Mouse (Mus musculus) thymus, postnatal 10 days (tissue): ENCODE results near the gene Prss42.
"Not testable (repeated sequence)": the region's sequence is repeated elsewhere in the genome, so short reads cannot be mapped to it uniquely, and the experiment has no call there.

Experiments used
- DNase-seq, 2 experiments: peaks; one replicate each; pipeline ENCODE4 v3.0.0; 2021; ENCODE audit warnings: low spot score in 2 of 2

Gene Prss42

GRCm38 (mm10) chr9:110788169-110788568 is 9.8 kb upstream of the Prss42 start:
- DNase-seq, result no peak

- DNase-seq, result no peak
Measured at GRCm38 (mm10) chr9:110790462-110790861, 7.5 kb upstream of the Prss42 start.

- no peak for DNase-seq
Measured at GRCm38 (mm10) chr9:110797013-110797412, 953 bp upstream of the Prss42 start.

GRCm38 (mm10) chr9:110800834-110801479 is 3.0 kb downstream of the Prss42 start:
- no peak for DNase-seq

- no peak for DNase-seq
Measured at GRCm38 (mm10) chr9:110803294-110803693, 5.3 kb downstream of the Prss42 start.

- no peak for DNase-seq
Measured at GRCm38 (mm10) chr9:110810051-110810450, 12.1 kb downstream of the Prss42 start.

- DNase-seq, result no peak
Measured at GRCm38 (mm10) chr9:110813789-110814188, 15.8 kb downstream of the Prss42 start, which contains the start of gene Prss44. Gene Prss44, plus strand, starts transcription at chr9:110813994.

- not testable (repeated sequence) for DNase-seq
Measured at GRCm38 (mm10) chr9:110820546-110820945, 22.6 kb downstream of the Prss42 start.

GRCm38 (mm10) chr9:110821436-110821835 is 23.5 kb downstream of the Prss42 start:
- DNase-seq, result no peak

- no peak for DNase-seq
Measured at GRCm38 (mm10) chr9:110825426-110825825, 27.5 kb downstream of the Prss42 start.

- DNase-seq, result no peak
Measured at GRCm38 (mm10) chr9:110825832-110826231, 27.9 kb downstream of the Prss42 start.

GRCm38 (mm10) chr9:110826390-110826789 is 28.4 kb downstream of the Prss42 start, which contains the start of gene Prss43:
Gene Prss43, plus strand, starts transcription at chr9:110826690.
- DNase-seq, result no peak

- DNase-seq, result no peak
Measured at GRCm38 (mm10) chr9:110833021-110833420, 35.1 kb downstream of the Prss42 start.

- DNase-seq, result no peak
Measured at GRCm38 (mm10) chr9:110834411-110834810, 36.4 kb downstream of the Prss42 start, which contains the start of gene Prss45. Gene Prss45, plus strand, starts transcription at chr9:110834588.

- no peak for DNase-seq
Measured at GRCm38 (mm10) chr9:110834961-110835360, 37.0 kb downstream of the Prss42 start.

- DNase-seq, result no peak
Measured at GRCm38 (mm10) chr9:110836112-110836511, 38.1 kb downstream of the Prss42 start.

- no peak for DNase-seq
Measured at GRCm38 (mm10) chr9:110840905-110841304, 42.9 kb downstream of the Prss42 start.

- no peak for DNase-seq
Measured at GRCm38 (mm10) chr9:110841438-110841837, 43.5 kb downstream of the Prss42 start.

GRCm38 (mm10) chr9:110844206-110844605 is 46.2 kb downstream of the Prss42 start, which contains the start of gene Prss46:
Gene Prss46, plus strand, starts transcription at chr9:110844506.
- DNase-seq, result no peak

- DNase-seq, result no peak
Measured at GRCm38 (mm10) chr9:110849162-110849561, 51.2 kb downstream of the Prss42 start.
